ENCODE assay signal across 9 mouse cellular contexts in the genomic region with DNA sequence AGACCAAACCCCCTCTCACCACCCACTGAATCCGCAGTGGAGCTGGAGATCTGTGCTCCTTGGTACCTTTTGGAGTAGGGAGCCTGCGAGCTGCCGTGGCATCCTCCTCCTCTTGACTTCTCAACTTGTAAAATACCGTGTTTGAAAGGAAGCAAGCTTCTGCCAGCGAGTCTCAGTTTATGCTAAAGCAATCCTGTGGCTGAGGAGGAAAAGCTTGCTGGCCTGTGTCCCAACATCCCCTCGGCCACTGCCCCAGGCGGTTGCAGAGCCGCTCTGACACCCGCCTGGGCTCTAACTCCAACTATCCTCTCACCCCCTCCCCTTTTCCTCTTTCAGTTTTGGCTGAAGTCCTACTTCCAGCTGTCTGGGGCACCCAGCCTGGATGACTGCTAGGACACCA. TPM values are rescaled to one million over a fixed set of nuclear protein-coding genes. Genes with fewer than 3 reads are reported as not detected.
DNase-seq lines count a peak whose midpoint lies in the region; ATAC-seq and TF ChIP-seq lines count a peak whose summit lies in the region.
"Had no signal": no experiment of that assay in that cellular context is flagged by ENCODE, and none has a peak within 500 bp of the region (broad histone marks: within the 10 kb centered on the region; RNA-seq: fewer than 3 reads in every experiment).

No protein-coding gene starts in this region.

- no peak for TF ChIP-seq EP300 in heart, adult 2 months (IDR thresholded peaks at IDR 0.05; ENCODE audit: insufficient read depth, low read depth, low read length)

- H3K9me3 ChIP-seq in liver, embryonic 13.5 days (replicated peaks): no peaks in the 10 kb centered on the region

- H3K27ac ChIP-seq in heart, adult 2 months: no peak overlapping the region
- no peak overlapping the region for H3K27ac ChIP-seq in liver, embryonic 13.5 days

- H3K27me3 ChIP-seq in heart, adult 2 months (ENCODE audit: control insufficient read depth, insufficient read depth, low read length): peaks cover 4% of the 10 kb centered on the region; the same call in 1 of the 2 replicates
- H3K27me3 ChIP-seq in liver, embryonic 13.5 days: peaks cover 19% of the 10 kb centered on the region

- H3K4me2 ChIP-seq in liver, embryonic 13.5 days: peak overlapping the region; percentile 55

- H3K36me3 ChIP-seq in heart, adult 2 months (ENCODE audit: control insufficient read depth, insufficient read depth, low read length): no peaks in the 10 kb centered on the region
- H3K36me3 ChIP-seq in liver, embryonic 13.5 days: no peaks in the 10 kb centered on the region
- H3K36me3 ChIP-seq: G1E had no signal

- no peaks in the 10 kb centered on the region for H3K79me2 ChIP-seq in heart, adult 2 months (replicated peaks; ENCODE audit: control insufficient read depth, insufficient read depth, low read length)

- no peak for ATAC-seq in liver, embryonic 13.5 days (ENCODE audit: low read depth)

- peak overlapping the region; percentile 22; the same call in 1 of the 2 replicates for H3K9ac ChIP-seq in heart, adult 2 months (ENCODE audit: low read depth, low read length)
- H3K9ac ChIP-seq in liver, embryonic 13.5 days: no peak overlapping the region

- no peak for TF ChIP-seq CTCF in heart, adult 2 months (IDR thresholded peaks at IDR 0.05)

- WGBS in heart, adult 2 months: under 1% methylated on average over 9 of the region's 9 CpGs
- 7% methylated on average over 9 of the region's 9 CpGs for WGBS in liver, embryonic 13.5 days (ENCODE audit: insufficient replicate concordance)

- H3K4me3 ChIP-seq in heart, adult 2 months: peak overlapping the region; percentile 26; the same call in 1 of the 2 replicates
- peak overlapping the region; percentile 30 for H3K4me3 ChIP-seq in liver, embryonic 13.5 days (replicated peaks)

- DNase-seq in heart, adult 2 months: peak in 1 of 2 experiments; percentile 16
- DNase-seq in heart, adult 11 months: no peak
- peak; percentile 53 for DNase-seq in embryo, embryonic 10.5 days (ENCODE audit: low spot score)
- DNase-seq in heart, postnatal 14 days: peak; percentile 13 to 35
- no peak for DNase-seq in liver, embryonic 13.5 days
- DNase-seq in retina, postnatal 1 day: peak; percentile 51
- no peak for DNase-seq in natural killer cell, adult 2 months (ENCODE audit: low spot score in 2 of 2)
- DNase-seq in layer of hippocampus, postnatal 25 days (ENCODE audit: extremely low spot score in 1 of 2, low spot score in 1 of 2): no peak

- TF ChIP-seq POLR2A in heart, adult 2 months (IDR thresholded peaks at IDR 0.05; ENCODE audit: insufficient read depth, low read depth, low read length): no peak

- intact Hi-C loops in heart, adult 2 months (cut with DNase I): no loop called here
- intact Hi-C loops in heart, postnatal 14 days (cut with DNase I): no loop called here

- peaks cover 5% of the 10 kb centered on the region for H3K4me1 ChIP-seq in heart, adult 2 months (ENCODE audit: control insufficient read depth, insufficient read depth, low read length)
- H3K4me1 ChIP-seq in liver, embryonic 13.5 days (replicated peaks): no peaks in the 10 kb centered on the region

RNA-seq across cellular contexts. Expression of gene Col24a1, which starts 0.9 kb away (rescaled TPM):
- total RNA-seq in heart, adult 2 months (2021): under 1 TPM; 0.05 to 0.07 TPM
- 0.06 and 0.09 TPM in 2 replicates for polyA plus RNA-seq in heart, adult 2 months (2012; rRNA removed)
- total RNA-seq in heart, postnatal 14 days (2021): under 1 TPM; 0.32 to 0.41 TPM
- 0.18 and 0.24 TPM in 2 replicates for polyA plus RNA-seq in liver, embryonic 13.5 days (2015; fragmentation: Nextera tagmentation; extraction: Ambion mirVana)
- total RNA-seq in layer of hippocampus, postnatal 25 days (2021): under 1 TPM; 0.15 to 0.31 TPM
- polyA plus RNA-seq: G1E had no signal

Comparison
In these comparisons a context has a peak if more than half of its experiments do, and no peak if none do; other contexts are left out.
1. DNase-seq: peak in embryo, embryonic 10.5 days (single experiment), heart, postnatal 14 days (2 of 2) and retina, postnatal 1 day (single experiment); none in heart, adult 11 months (single experiment), liver, embryonic 13.5 days (single experiment), natural killer cell, adult 2 months (0 of 2) and layer of hippocampus, postnatal 25 days (0 of 2).